Mouse (Mus musculus): ENCODE measurements around the gene Pigt.

DNA sequence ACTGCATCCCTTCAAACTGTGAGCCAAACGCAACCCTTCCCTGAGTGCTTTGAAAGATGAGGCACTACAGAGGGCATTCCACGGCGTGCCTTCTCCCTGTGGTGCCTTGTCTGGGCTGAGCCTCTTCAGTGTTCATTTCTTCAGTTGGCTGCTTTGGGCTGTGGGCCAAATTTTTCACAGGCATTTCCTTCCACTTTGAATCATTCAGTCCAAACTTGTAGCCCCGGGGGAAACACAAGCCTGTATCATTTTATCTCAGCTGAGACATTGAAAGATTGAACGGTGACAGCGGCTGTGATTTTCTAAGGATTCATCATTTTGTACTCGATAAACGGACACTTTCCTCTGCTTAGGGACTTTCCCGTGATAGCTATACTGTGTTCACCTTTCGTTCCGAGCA lies 19.3 kb downstream of the Pigt start:
- TF ChIP-seq POLR2A (IDR thresholded peaks at IDR 0.05; ENCODE audit: insufficient read depth, low read depth, low read length) (no peak), CTCF (IDR thresholded peaks at IDR 0.05; ENCODE audit: insufficient read depth, low read depth, low read length) (no peak)
